Mouse (Mus musculus): ENCODE results near the gene Gbe1. TPM values are rescaled to one million over a fixed set of nuclear protein-coding genes. Genes with fewer than 3 reads are reported as not detected.

Gene Gbe1
- total RNA-seq, 1 experiment from 2014 or later, result 34.2 TPM

- ATAC-seq (ENCODE audit: extremely low read depth, insufficient number of reproducible peaks, low FRiP score, poor library complexity, severe bottlenecking), result no peak
Measured at GRCm38 (mm10) chr16:70527224-70527623, 213.5 kb downstream of the Gbe1 start.

- ATAC-seq (ENCODE audit: extremely low read depth, insufficient number of reproducible peaks, low FRiP score, poor library complexity, severe bottlenecking), result no peak
Measured at GRCm38 (mm10) chr16:70535224-70535623, 221.5 kb downstream of the Gbe1 start.

- ATAC-seq (ENCODE audit: extremely low read depth, insufficient number of reproducible peaks, low FRiP score, poor library complexity, severe bottlenecking), result no peak
Measured at GRCm38 (mm10) chr16:70550835-70551234, 237.1 kb downstream of the Gbe1 start.

GRCm38 (mm10) chr16:70561635-70562348 is 248.0 kb downstream of the Gbe1 start:
- ATAC-seq (ENCODE audit: extremely low read depth, insufficient number of reproducible peaks, low FRiP score, poor library complexity, severe bottlenecking), result no peak

- no peak for ATAC-seq (ENCODE audit: extremely low read depth, insufficient number of reproducible peaks, low FRiP score, poor library complexity, severe bottlenecking)
Measured at GRCm38 (mm10) chr16:70562574-70562973, 248.8 kb downstream of the Gbe1 start.

GRCm38 (mm10) chr16:70563456-70563855 is 249.7 kb downstream of the Gbe1 start:
- ATAC-seq (ENCODE audit: extremely low read depth, insufficient number of reproducible peaks, low FRiP score, poor library complexity, severe bottlenecking), result no peak

- peak; percentile 44; the same call in 1 of the 2 replicates for ATAC-seq (ENCODE audit: extremely low read depth, insufficient number of reproducible peaks, low FRiP score, poor library complexity, severe bottlenecking)
Measured at GRCm38 (mm10) chr16:70568341-70569265, 254.9 kb downstream of the Gbe1 start.

GRCm38 (mm10) chr16:70585964-70586363 is 272.2 kb downstream of the Gbe1 start:
- no peak for ATAC-seq (ENCODE audit: extremely low read depth, insufficient number of reproducible peaks, low FRiP score, poor library complexity, severe bottlenecking)

GRCm38 (mm10) chr16:70602326-70602725 is 288.6 kb downstream of the Gbe1 start:
- no peak for ATAC-seq (ENCODE audit: extremely low read depth, insufficient number of reproducible peaks, low FRiP score, poor library complexity, severe bottlenecking)

- no peak for ATAC-seq (ENCODE audit: extremely low read depth, insufficient number of reproducible peaks, low FRiP score, poor library complexity, severe bottlenecking)
Measured at GRCm38 (mm10) chr16:70608358-70608757, 294.6 kb downstream of the Gbe1 start.

GRCm38 (mm10) chr16:70617691-70618090 is 303.9 kb downstream of the Gbe1 start:
- no peak for ATAC-seq (ENCODE audit: extremely low read depth, insufficient number of reproducible peaks, low FRiP score, poor library complexity, severe bottlenecking)

- ATAC-seq (ENCODE audit: extremely low read depth, insufficient number of reproducible peaks, low FRiP score, poor library complexity, severe bottlenecking), result no peak
Measured at GRCm38 (mm10) chr16:70618168-70618567, 304.4 kb downstream of the Gbe1 start.
